Mouse (Mus musculus): ENCODE measurements around the gene Atl2.
A peak's percentile ranks its signal among the peaks of the same experiment; 100 is the strongest.

GRCm38 (mm10) chr17:79826482-79827034, 69.4 kb downstream of the Atl2 start:
- peak; percentile 11; the same call in 1 of the 2 replicates for TF ChIP-seq CTCF (IDR thresholded peaks at IDR 0.05)
- no peak for TF ChIP-seq EP300 (IDR thresholded peaks at IDR 0.05)
